Mouse (Mus musculus): ENCODE data around the gene Sc5d. TPM values are rescaled to one million over a fixed set of nuclear protein-coding genes. Genes with fewer than 3 reads are reported as not detected.

The Sc5d gene
- polyA plus RNA-seq, 1 experiment from 2014 or later, result 25.9 TPM

DNA sequence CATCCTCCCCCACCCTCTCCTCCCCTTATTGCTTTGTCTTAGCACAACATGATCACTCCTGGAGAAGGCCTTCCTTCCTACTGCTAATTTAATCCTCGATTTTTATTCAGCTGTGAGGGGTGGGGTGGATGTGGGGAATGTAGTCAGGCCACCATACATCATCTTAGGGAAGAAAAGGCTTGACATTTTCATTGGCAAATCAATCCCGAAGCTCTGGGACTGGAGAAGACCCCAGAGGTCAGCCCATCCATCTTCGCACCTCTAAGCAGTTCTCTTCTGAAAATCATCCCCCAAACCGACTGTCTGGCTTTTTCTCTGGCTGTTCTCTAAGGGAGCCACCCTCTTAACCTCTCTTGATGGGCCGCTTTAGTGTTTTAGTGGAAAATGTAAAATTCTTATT is 32.9 kb downstream of the Sc5d start:
- Histone ChIP-seq H3K4me3 (ENCODE audit: control insufficient read depth in 1 of 2, insufficient read depth in 1 of 2, low read depth in 1 of 2, low read length in 2 of 2) (no peak overlapping the region), H3K9ac (ENCODE audit: low read length) (no peak overlapping the region), H3K27me3 (ENCODE audit: control insufficient read depth, insufficient read depth, low read length) (no peaks in the 10 kb centered on the region), H3K4me1 (ENCODE audit: control insufficient read depth in 2 of 2, insufficient read depth in 2 of 2, low read length in 2 of 2) (peaks cover 12 to 27% of the 10 kb centered on the region in 2 experiments), H3K4me2 (ENCODE audit: low read length) (no peak overlapping the region), H3K36me3 (ENCODE audit: control insufficient read depth, insufficient read depth, low read length) (no peaks in the 10 kb centered on the region), H3K9me3 (ENCODE audit: control insufficient read depth, low read length) (no peaks in the 10 kb centered on the region), H3K27ac (replicated peaks in 1 of 2; ENCODE audit: control insufficient read depth in 1 of 2, insufficient read depth in 1 of 2, low read depth in 2 of 2, low read length in 2 of 2) (no peak overlapping the region)
- 76% methylated on average over 5 of the region's 5 CpGs for WGBS
- no peak for ATAC-seq (ENCODE audit: insufficient number of reproducible peaks, insufficient read depth, low FRiP score, low read depth)

DNA sequence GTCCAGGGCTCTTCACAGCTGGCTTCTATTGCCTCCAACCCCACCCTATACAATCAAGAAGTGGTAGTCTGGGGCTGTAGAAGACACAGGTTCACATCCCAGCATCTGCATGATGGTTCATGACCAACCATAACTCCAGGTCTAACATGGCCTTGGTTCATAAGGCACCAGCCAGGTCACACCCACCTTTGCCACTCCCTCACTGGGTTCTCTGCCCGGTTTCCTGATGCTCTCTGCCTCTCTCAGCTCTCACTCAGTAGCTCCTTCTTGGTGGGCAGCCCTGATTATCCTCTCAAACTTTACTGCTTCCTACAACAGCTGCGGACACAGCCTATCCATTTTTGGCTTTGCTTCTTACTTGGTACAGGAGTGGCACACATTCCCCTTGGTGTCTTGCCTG is 33.7 kb downstream of the Sc5d start:
- Histone ChIP-seq H3K4me3 (ENCODE audit: control insufficient read depth in 1 of 2, insufficient read depth in 1 of 2, low read depth in 1 of 2, low read length in 2 of 2) (no peak overlapping the region), H3K9ac (ENCODE audit: low read length) (no peak overlapping the region), H3K27me3 (ENCODE audit: control insufficient read depth, insufficient read depth, low read length) (no peaks in the 10 kb centered on the region), H3K9me3 (ENCODE audit: control insufficient read depth, low read length) (no peaks in the 10 kb centered on the region), H3K36me3 (ENCODE audit: control insufficient read depth, insufficient read depth, low read length) (no peaks in the 10 kb centered on the region), H3K27ac (replicated peaks in 1 of 2; ENCODE audit: control insufficient read depth in 1 of 2, insufficient read depth in 1 of 2, low read depth in 2 of 2, low read length in 2 of 2) (no peak overlapping the region), H3K4me1 (ENCODE audit: control insufficient read depth in 2 of 2, insufficient read depth in 2 of 2, low read length in 2 of 2) (peaks cover 12 to 27% of the 10 kb centered on the region in 2 experiments), H3K4me2 (ENCODE audit: low read length) (no peak overlapping the region)
- 70% methylated on average over 2 of the region's 2 CpGs for WGBS
- ATAC-seq (ENCODE audit: insufficient number of reproducible peaks, insufficient read depth, low FRiP score, low read depth), result no peak

DNA sequence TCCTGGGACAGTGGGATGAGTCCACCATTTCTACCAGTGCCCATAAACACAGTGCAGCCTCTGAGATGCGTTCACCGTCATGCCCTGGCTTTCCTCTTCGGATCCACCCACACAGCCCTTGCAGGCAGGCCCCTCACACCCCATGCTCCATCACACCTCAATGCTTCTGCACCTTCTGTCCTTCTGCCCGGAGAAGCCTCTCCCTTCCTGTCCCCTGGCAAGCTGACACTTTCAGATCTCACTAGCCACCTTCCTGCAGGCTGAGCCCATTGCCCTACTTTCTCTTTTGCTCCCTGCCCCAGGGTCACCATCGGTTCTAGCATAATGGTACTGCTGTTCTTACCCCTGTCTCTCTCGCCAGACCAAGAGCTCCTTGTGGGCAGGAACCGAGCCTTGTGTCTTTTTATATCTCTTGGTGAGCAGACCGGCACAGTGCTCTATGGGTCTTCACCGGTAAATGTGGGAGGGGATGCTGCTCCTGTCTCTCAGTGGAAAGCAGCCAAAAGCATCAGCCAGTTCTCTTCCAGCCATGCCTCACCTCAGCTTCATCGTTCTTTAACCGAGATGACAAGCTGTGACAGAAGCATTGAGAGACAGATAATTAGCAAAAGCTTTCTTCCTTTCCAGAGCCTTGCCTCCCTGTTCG is 34.5 kb downstream of the Sc5d start:
- no peaks in the 10 kb centered on the region for H3K27me3 ChIP-seq (ENCODE audit: control insufficient read depth, insufficient read depth, low read length)
- no peaks in the 10 kb centered on the region for H3K36me3 ChIP-seq (ENCODE audit: control insufficient read depth, insufficient read depth, low read length)
- H3K9ac ChIP-seq (ENCODE audit: low read length), result no peak overlapping the region
- WGBS, result 51% methylated on average over 12 of the region's 12 CpGs
- H3K27ac ChIP-seq (replicated peaks in 1 of 2; ENCODE audit: control insufficient read depth in 1 of 2, insufficient read depth in 1 of 2, low read depth in 2 of 2, low read length in 2 of 2), result no peak overlapping the region
- no peak overlapping the region for H3K4me2 ChIP-seq (ENCODE audit: low read length)
- no peaks in the 10 kb centered on the region for H3K9me3 ChIP-seq (ENCODE audit: control insufficient read depth, low read length)
- no peak for ATAC-seq (ENCODE audit: insufficient number of reproducible peaks, insufficient read depth, low FRiP score, low read depth)
- H3K4me3 ChIP-seq (ENCODE audit: control insufficient read depth in 1 of 2, insufficient read depth in 1 of 2, low read depth in 1 of 2, low read length in 2 of 2), result no peak overlapping the region
- H3K4me1 ChIP-seq (ENCODE audit: control insufficient read depth in 2 of 2, insufficient read depth in 2 of 2, low read length in 2 of 2), result peaks cover 12 to 27% of the 10 kb centered on the region in 2 experiments

DNA sequence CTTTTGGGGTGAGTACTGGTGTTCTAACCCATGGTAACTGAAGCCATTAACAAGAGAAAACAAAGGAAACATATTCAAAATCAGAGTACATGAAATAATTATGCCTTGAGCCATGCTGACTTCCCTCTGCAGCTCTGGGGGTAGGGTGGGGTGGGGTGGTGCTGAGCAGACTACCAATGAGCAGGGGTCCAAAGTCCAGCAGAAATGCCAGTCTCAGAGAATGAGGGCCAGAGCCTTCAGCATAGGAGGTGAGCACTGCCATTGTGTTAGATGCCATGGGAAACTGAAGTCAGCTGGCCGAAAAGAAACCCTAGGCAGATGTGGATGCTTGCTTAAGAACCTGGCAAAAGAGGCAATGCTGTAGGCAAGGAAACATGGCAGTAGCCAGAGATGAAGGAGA is 36.3 kb downstream of the Sc5d start:
- Histone ChIP-seq H3K27ac (replicated peaks in 1 of 2; ENCODE audit: control insufficient read depth in 1 of 2, insufficient read depth in 1 of 2, low read depth in 2 of 2, low read length in 2 of 2) (no peak overlapping the region), H3K9me3 (ENCODE audit: control insufficient read depth, low read length) (no peaks in the 10 kb centered on the region), H3K27me3 (ENCODE audit: control insufficient read depth, insufficient read depth, low read length) (no peaks in the 10 kb centered on the region), H3K4me3 (ENCODE audit: control insufficient read depth in 1 of 2, insufficient read depth in 1 of 2, low read depth in 1 of 2, low read length in 2 of 2) (no peak overlapping the region), H3K4me2 (ENCODE audit: low read length) (0 out of 2 replicates have a peak overlapping the region, but pooled peaks have one; percentile 16), H3K4me1 (ENCODE audit: control insufficient read depth in 2 of 2, insufficient read depth in 2 of 2, low read length in 2 of 2) (peaks cover 12 to 27% of the 10 kb centered on the region in 2 experiments), H3K36me3 (ENCODE audit: control insufficient read depth, insufficient read depth, low read length) (no peaks in the 10 kb centered on the region), H3K9ac (ENCODE audit: low read length) (no peak overlapping the region)
- WGBS, result 71% methylated on average over 1 of the region's 1 CpGs
- no peak for ATAC-seq (ENCODE audit: insufficient number of reproducible peaks, insufficient read depth, low FRiP score, low read depth)

DNA sequence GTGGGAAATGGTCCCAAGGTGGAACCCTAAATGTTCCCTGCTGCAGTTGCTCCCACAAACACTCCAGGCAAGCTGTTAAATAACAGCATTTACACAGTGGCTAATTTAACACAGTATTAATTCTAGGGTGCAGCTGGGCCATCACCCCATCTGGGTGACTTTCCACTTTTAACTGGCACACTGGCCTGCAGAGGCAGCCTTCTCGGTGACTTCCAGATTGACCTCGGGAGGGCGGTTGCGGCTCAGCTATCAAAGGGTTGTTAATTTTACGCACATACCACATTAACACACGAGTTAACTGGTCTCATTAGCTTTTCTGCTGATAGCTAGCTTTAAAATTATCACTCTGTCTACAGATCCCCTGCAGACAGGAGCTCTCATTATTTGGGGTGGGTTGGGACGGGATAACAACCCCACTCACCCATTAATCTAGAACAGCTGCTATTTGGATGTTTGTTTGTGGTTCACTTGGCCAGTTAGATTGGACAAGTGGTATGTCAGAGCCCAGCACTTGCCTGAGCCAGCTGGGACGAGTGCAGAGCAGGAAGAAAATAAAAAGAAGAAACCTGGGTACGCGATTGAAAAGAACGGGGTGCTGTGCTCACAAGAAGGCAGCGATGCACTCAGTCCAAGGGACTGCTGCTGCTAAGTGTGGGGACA is 44.9 kb downstream of the Sc5d start:
- 67% methylated on average over 12 of the region's 12 CpGs for WGBS
- Histone ChIP-seq H3K9me3 (ENCODE audit: control insufficient read depth, low read length) (no peaks in the 10 kb centered on the region), H3K4me2 (ENCODE audit: low read length) (no peak overlapping the region), H3K27me3 (ENCODE audit: control insufficient read depth, insufficient read depth, low read length) (no peaks in the 10 kb centered on the region), H3K9ac (ENCODE audit: low read length) (no peak overlapping the region), H3K36me3 (ENCODE audit: control insufficient read depth, insufficient read depth, low read length) (no peaks in the 10 kb centered on the region), H3K4me1 (ENCODE audit: control insufficient read depth in 2 of 2, insufficient read depth in 2 of 2, low read length in 2 of 2) (no peaks in the 10 kb centered on the region), H3K4me3 (ENCODE audit: control insufficient read depth in 1 of 2, insufficient read depth in 1 of 2, low read depth in 1 of 2, low read length in 2 of 2) (no peak overlapping the region), H3K27ac (replicated peaks in 1 of 2; ENCODE audit: control insufficient read depth in 1 of 2, insufficient read depth in 1 of 2, low read depth in 2 of 2, low read length in 2 of 2) (no peak overlapping the region)
- no peak for ATAC-seq (ENCODE audit: insufficient number of reproducible peaks, insufficient read depth, low FRiP score, low read depth)

DNA sequence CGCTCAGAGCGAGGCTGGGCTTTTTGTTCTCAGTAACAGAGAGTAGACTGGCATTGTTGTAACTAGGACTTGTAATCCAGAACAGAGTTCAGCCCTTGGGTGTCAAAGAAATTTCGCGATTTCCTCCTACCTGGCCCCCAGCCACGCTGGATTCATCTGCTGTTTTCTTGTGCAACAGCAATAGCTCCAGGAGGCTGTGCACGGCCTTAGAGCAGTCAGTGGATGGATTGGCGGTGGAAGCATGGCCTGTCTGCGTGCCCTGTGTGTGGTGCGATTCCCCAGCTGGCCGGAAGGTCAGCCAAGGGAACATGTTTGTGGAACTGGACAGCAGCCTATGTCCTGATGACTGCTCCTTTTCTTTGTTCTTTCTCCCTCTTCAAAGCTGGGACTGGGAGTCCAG is 46.4 kb downstream of the Sc5d start:
- no peak overlapping the region for H3K27ac ChIP-seq (replicated peaks in 1 of 2; ENCODE audit: control insufficient read depth in 1 of 2, insufficient read depth in 1 of 2, low read depth in 2 of 2, low read length in 2 of 2)
- no peak overlapping the region for H3K9ac ChIP-seq (ENCODE audit: low read length)
- no peaks in the 10 kb centered on the region for H3K27me3 ChIP-seq (ENCODE audit: control insufficient read depth, insufficient read depth, low read length)
- H3K36me3 ChIP-seq (ENCODE audit: control insufficient read depth, insufficient read depth, low read length), result no peaks in the 10 kb centered on the region
- no peak overlapping the region for H3K4me3 ChIP-seq (ENCODE audit: control insufficient read depth in 1 of 2, insufficient read depth in 1 of 2, low read depth in 1 of 2, low read length in 2 of 2)
- no peaks in the 10 kb centered on the region for H3K9me3 ChIP-seq (ENCODE audit: control insufficient read depth, low read length)
- H3K4me2 ChIP-seq (ENCODE audit: low read length), result no peak overlapping the region
- no peaks in the 10 kb centered on the region for H3K4me1 ChIP-seq (ENCODE audit: control insufficient read depth in 2 of 2, insufficient read depth in 2 of 2, low read length in 2 of 2)
- no peak for ATAC-seq (ENCODE audit: insufficient number of reproducible peaks, insufficient read depth, low FRiP score, low read depth)
- 85% methylated on average over 10 of the region's 10 CpGs for WGBS

DNA sequence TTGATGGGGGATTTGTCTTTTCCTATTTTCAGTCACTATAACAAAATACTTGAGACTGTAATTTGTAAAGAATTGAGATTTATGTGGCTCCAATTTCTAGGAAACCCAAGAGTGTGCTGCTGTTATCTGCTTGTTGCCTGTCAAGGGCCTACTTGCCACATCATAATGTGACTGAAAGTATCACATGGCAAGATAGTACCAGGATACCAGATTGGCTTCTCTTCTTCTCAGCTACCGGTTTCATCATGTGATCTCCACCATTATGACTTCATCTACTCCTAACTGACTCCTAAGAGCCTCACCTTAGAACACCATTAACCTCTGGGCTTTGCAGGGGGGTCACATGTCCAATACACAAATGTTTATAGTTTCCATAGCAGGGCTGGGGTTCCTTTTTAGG is 49.9 kb downstream of the Sc5d start:
- Histone ChIP-seq H3K36me3 (ENCODE audit: control insufficient read depth, insufficient read depth, low read length) (no peaks in the 10 kb centered on the region), H3K9me3 (ENCODE audit: control insufficient read depth, low read length) (no peaks in the 10 kb centered on the region), H3K27me3 (ENCODE audit: control insufficient read depth, insufficient read depth, low read length) (no peaks in the 10 kb centered on the region), H3K9ac (ENCODE audit: low read length) (no peak overlapping the region), H3K4me3 (ENCODE audit: control insufficient read depth in 1 of 2, insufficient read depth in 1 of 2, low read depth in 1 of 2, low read length in 2 of 2) (no peak overlapping the region), H3K27ac (replicated peaks in 1 of 2; ENCODE audit: control insufficient read depth in 1 of 2, insufficient read depth in 1 of 2, low read depth in 2 of 2, low read length in 2 of 2) (no peak overlapping the region), H3K4me2 (ENCODE audit: low read length) (no peak overlapping the region), H3K4me1 (ENCODE audit: control insufficient read depth in 2 of 2, insufficient read depth in 2 of 2, low read length in 2 of 2) (no peaks in the 10 kb centered on the region)
- WGBS, result 48% methylated on average over 1 of the region's 1 CpGs
- no peak for ATAC-seq (ENCODE audit: insufficient number of reproducible peaks, insufficient read depth, low FRiP score, low read depth)

DNA sequence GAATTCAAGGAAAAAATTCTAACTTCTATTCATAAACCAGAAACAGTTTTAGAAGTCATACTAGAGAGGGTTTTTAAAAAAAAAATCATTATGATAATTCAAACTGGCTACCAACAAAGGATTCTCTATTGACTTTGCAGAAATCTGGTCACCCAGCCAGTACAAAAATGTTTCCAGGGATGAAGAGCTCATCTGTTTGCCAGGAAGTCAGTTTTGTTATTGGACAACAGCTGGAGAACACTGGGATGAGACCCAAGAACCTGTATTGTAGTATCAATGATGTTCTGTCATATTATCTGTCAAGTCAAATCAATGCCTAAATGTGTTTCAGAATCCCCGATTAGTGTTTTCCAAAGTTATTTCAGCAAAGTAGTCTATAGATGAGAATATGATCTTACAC is 50.9 kb downstream of the Sc5d start:
- H3K27me3 ChIP-seq (ENCODE audit: control insufficient read depth, insufficient read depth, low read length), result no peaks in the 10 kb centered on the region
- ATAC-seq (ENCODE audit: insufficient number of reproducible peaks, insufficient read depth, low FRiP score, low read depth), result no peak
- no peak overlapping the region for H3K4me2 ChIP-seq (ENCODE audit: low read length)
- H3K9me3 ChIP-seq (ENCODE audit: control insufficient read depth, low read length), result no peaks in the 10 kb centered on the region
- H3K4me3 ChIP-seq (ENCODE audit: control insufficient read depth in 1 of 2, insufficient read depth in 1 of 2, low read depth in 1 of 2, low read length in 2 of 2), result no peak overlapping the region
- no peak overlapping the region for H3K27ac ChIP-seq (replicated peaks in 1 of 2; ENCODE audit: control insufficient read depth in 1 of 2, insufficient read depth in 1 of 2, low read depth in 2 of 2, low read length in 2 of 2)
- H3K9ac ChIP-seq (ENCODE audit: low read length), result no peak overlapping the region
- WGBS, result 80% methylated on average over 1 of the region's 1 CpGs
- H3K4me1 ChIP-seq (ENCODE audit: control insufficient read depth in 2 of 2, insufficient read depth in 2 of 2, low read length in 2 of 2), result no peaks in the 10 kb centered on the region
- H3K36me3 ChIP-seq (ENCODE audit: control insufficient read depth, insufficient read depth, low read length), result no peaks in the 10 kb centered on the region
